Mouse (Mus musculus) heart, adult 18-20 months (tissue): Measurements from ENCODE around the gene Syt8. TPM values are rescaled to one million over a fixed set of nuclear protein-coding genes. Genes with fewer than 3 reads are reported as not detected.
A peak's percentile ranks its signal among the peaks of the same experiment; 100 is the strongest.

Experiments
- DNase-seq, 2 experiments: peaks; one replicate each; pipeline ENCODE4 v3.0.0; 2021 to 2022; ENCODE audit warnings: mixed read lengths in 1 of 2
- total RNA-seq, 2 experiments: library from RNA; stranded (reverse); gene quantifications; 2 replicates each; pipeline ENCODE4 v1.2.3; 2021

Syt8 gene
- total RNA-seq, 2 experiments from 2014 or later: not detected

- DNase-seq: no peak
Measured at GRCm38 (mm10) chr7:142408686-142409085, 26.0 kb upstream of the Syt8 start.

GRCm38 (mm10) chr7:142409603-142410002 lies 25.0 kb upstream of the Syt8 start:
- DNase-seq: no peak

- no peak for DNase-seq
Measured at GRCm38 (mm10) chr7:142413285-142413684, 21.4 kb upstream of the Syt8 start.

GRCm38 (mm10) chr7:142415314-142415713 lies 19.3 kb upstream of the Syt8 start:
- DNase-seq: peak in 1 of 2 experiments; percentile 71

GRCm38 (mm10) chr7:142416225-142416624 lies 18.4 kb upstream of the Syt8 start:
- DNase-seq: peak in 1 of 2 experiments; percentile 26

GRCm38 (mm10) chr7:142418027-142418426 lies 16.6 kb upstream of the Syt8 start:
- DNase-seq: peak; percentile 23 to 70

- DNase-seq: no peak
Measured at GRCm38 (mm10) chr7:142418679-142419078, 16.0 kb upstream of the Syt8 start.

- DNase-seq: no peak
Measured at GRCm38 (mm10) chr7:142419887-142420286, 14.8 kb upstream of the Syt8 start.

- no peak for DNase-seq
Measured at GRCm38 (mm10) chr7:142421826-142422225, 12.8 kb upstream of the Syt8 start.

- DNase-seq: peak; percentile 43
Measured at GRCm38 (mm10) chr7:142425641-142426213, 8.9 kb upstream of the Syt8 start.

GRCm38 (mm10) chr7:142428213-142428612 lies 6.4 kb upstream of the Syt8 start:
- DNase-seq: no peak

- DNase-seq: peak; percentile 40 to 42
Measured at GRCm38 (mm10) chr7:142430160-142430678, 4.4 kb upstream of the Syt8 start.

GRCm38 (mm10) chr7:142431106-142431505 lies 3.5 kb upstream of the Syt8 start:
- DNase-seq: no peak

- DNase-seq: peak in 1 of 2 experiments; percentile 35
Measured at GRCm38 (mm10) chr7:142433623-142434022, 1.0 kb upstream of the Syt8 start.

- peak; percentile 80 to 82 for DNase-seq
Measured at GRCm38 (mm10) chr7:142435524-142435923, 874 bp downstream of the Syt8 start.

GRCm38 (mm10) chr7:142437324-142437723 lies 2.7 kb downstream of the Syt8 start:
- DNase-seq: no peak

- DNase-seq: no peak
Measured at GRCm38 (mm10) chr7:142439966-142440365, 5.3 kb downstream of the Syt8 start.

GRCm38 (mm10) chr7:142440657-142441114 lies 6.0 kb downstream of the Syt8 start:
- DNase-seq: peak; percentile 75 to 83

- no peak for DNase-seq
Measured at GRCm38 (mm10) chr7:142441585-142441984, 6.9 kb downstream of the Syt8 start, which contains the start of gene Tnni2. Gene Tnni2, plus strand, starts transcription at chr7:142441808.

GRCm38 (mm10) chr7:142442081-142442907 lies 7.6 kb downstream of the Syt8 start:
- no peak for DNase-seq

- DNase-seq: no peak
Measured at GRCm38 (mm10) chr7:142442908-142443420, 8.3 kb downstream of the Syt8 start.

- DNase-seq: no peak
Measured at GRCm38 (mm10) chr7:142443474-142443873, 8.8 kb downstream of the Syt8 start.

- DNase-seq: no peak
Measured at GRCm38 (mm10) chr7:142444171-142444570, 9.5 kb downstream of the Syt8 start.
